Mouse (Mus musculus) inflammation-experienced regulatory T-cells, adult 16 weeks (primary cell): Measurements from ENCODE around the gene Acbd5. TPM values are rescaled to one million over a fixed set of nuclear protein-coding genes. Genes with fewer than 3 reads are reported as not detected.

Experiments
- polyA plus RNA-seq: library from polyadenylated mRNA; unstranded; fragments of 100-300 nt; shearing (Covaris generic); gene quantifications from one replicate; pipeline ENCODE4 v1.2.1, GENCODE M21; 2017

The Acbd5 gene
- 74.3 TPM for polyA plus RNA-seq

GRCm38 (mm10) chr2:23067552-23068369 is at the start of gene Acbd5:
TSS of gene Acbd5 (plus strand) at chr2:23068167.

GRCm38 (mm10) chr2:23040001-23040646 is 27.8 kb upstream of the Acbd5 start, which contains the start of gene Abi1:
TSS of gene Abi1 (minus strand) at chr2:23040241.

GRCm38 (mm10) chr2:23155777-23156607 is 88.0 kb downstream of the Acbd5 start, which contains the start of the genes Mastl and Yme1l1:
TSS of gene Mastl (minus strand) at chr2:23156024.
TSS of gene Yme1l1 (plus strand) at chr2:23156369.

Other genes with a start within 250 kb of the Acbd5 start
- gene Pdss1, start 172.6 kb upstream of the Acbd5 start, polyA plus RNA-seq = 12.0 TPM
- gene Abi1, start 27.9 kb upstream of the Acbd5 start, polyA plus RNA-seq = 202 TPM
- gene Mastl, start 87.9 kb downstream of the Acbd5 start, polyA plus RNA-seq = 0.91 TPM
- 89.5 TPM for gene Yme1l1, start 88.2 kb downstream of the Acbd5 start, polyA plus RNA-seq
- not detected for gene 4931423N10Rik, start 139.3 kb downstream of the Acbd5 start, polyA plus RNA-seq